Mouse (Mus musculus): Measurements from ENCODE around the gene Arxes2.

- TF ChIP-seq CTCF (IDR thresholded peaks at IDR 0.05; ENCODE audit: insufficient read depth, low read depth, low read length), result no peak
- no peak for TF ChIP-seq POLR2A (IDR thresholded peaks at IDR 0.05; ENCODE audit: insufficient read depth, low read depth, low read length)
Measured at GRCm38 (mm10) chrX:136043726-136044125, 50.1 kb downstream of the Arxes2 start.

All from olfactory bulb, adult 2 months (tissue).